Mouse (Mus musculus) liver, adult 2 months (tissue): ENCODE data around the gene Tinagl1. TPM values are rescaled to one million over a fixed set of nuclear protein-coding genes. Genes with fewer than 3 reads are reported as not detected.

Experiments used
- DNase-seq: peaks from one replicate; pipeline ENCODE4 v3.0.0-alpha.2; 2011; ENCODE audit warnings: low read depth, low spot score; ENCODE audit errors: extremely low read depth
- H3K27ac ChIP-seq: fragments of 200-500 bp; replicated peaks from 2 replicates; pipeline ENCODE4 v1.5.1; 2012; ENCODE audit warnings: low read depth, mild to moderate bottlenecking, control low read depth, inconsistent platforms, low read length; ENCODE audit not compliant: insufficient read depth
- H3K27me3 ChIP-seq: fragments of 200-500 bp; 2 replicates; pipeline ENCODE4 v1.6.1; 2012; ENCODE audit warnings: mild to moderate bottlenecking, moderate library complexity, low read length, inconsistent platforms; ENCODE audit not compliant: control insufficient read depth, insufficient read depth
- H3K36me3 ChIP-seq: fragments of 200-500 bp; 2 replicates; pipeline ENCODE4 v1.6.1; 2012; ENCODE audit warnings: low read length, inconsistent platforms; ENCODE audit not compliant: control insufficient read depth, insufficient read depth
- H3K4me1 ChIP-seq: fragments of 200-500 bp; 2 replicates; pipeline ENCODE4 v1.6.1; 2011; ENCODE audit warnings: low read length; ENCODE audit not compliant: control insufficient read depth, insufficient read depth
- H3K4me3 ChIP-seq: fragments of 200-500 bp; 2 replicates; pipeline ENCODE4 v1.5.1; 2011; ENCODE audit warnings: low read depth, mild to moderate bottlenecking, control low read depth, low read length, moderate library complexity; ENCODE audit not compliant: insufficient read depth
- H3K79me2 ChIP-seq: fragments of 200-500 bp; 2 replicates; pipeline ENCODE4 v1.6.1; 2012; ENCODE audit warnings: inconsistent platforms, mild to moderate bottlenecking, low read length, moderate library complexity; ENCODE audit not compliant: control insufficient read depth, insufficient read depth
- H3K9ac ChIP-seq: fragments of 200-500 bp; 2 replicates; pipeline ENCODE4 v1.6.1; 2012; ENCODE audit warnings: low read depth, mild to moderate bottlenecking, control low read depth, inconsistent platforms, low read length
- CTCF ChIP-seq: fragments of 200-500 bp; IDR thresholded peaks from 2 replicates; pipeline ENCODE4 v1.5.1; 2011; ENCODE audit warnings: low read depth, low read length, control low read depth
- POLR2A ChIP-seq: fragments of 200-500 bp; IDR thresholded peaks from 2 replicates; pipeline ENCODE4 v1.6.1; 2011; ENCODE audit warnings: low read length, control low read depth; ENCODE audit not compliant: insufficient read depth; ENCODE audit errors: extremely low read depth
- WGBS: fragments of 180-500 bp; shearing (Covaris S2); methylation state at CpG from one replicate; pipeline ENCODE4 v1.1.7; 2018; 5-methylcytosine and 5-hydroxymethylcytosine counted together
- polyA plus RNA-seq: library from polyadenylated mRNA; depleted of rRNA; stranded (reverse); fragments of >200 nt; gene quantifications from 2 replicates; pipeline ENCODE4 v1.2.3, GENCODE M21; 2012; rRNA removed
- total RNA-seq: library from RNA; depleted of rRNA; stranded (reverse); fragments of >200 nt; gene quantifications from 2 replicates; pipeline ENCODE4 v1.2.3, GENCODE M21; 2014; rRNA removed

The Tinagl1 gene
- total RNA-seq (13.3 and 21.4 TPM in 2 replicates), polyA plus RNA-seq (30.5 and 35.3 TPM in 2 replicates)

- Histone ChIP-seq H3K4me1 (peaks cover 6% of the 10 kb centered on the region), H3K4me3 (peak within 1 kb of the TSS; percentile 79), H3K27me3 (no peaks in the 10 kb centered on the region), H3K9ac (peak within 1 kb of the TSS; percentile 75), H3K79me2 (no peaks in the 10 kb centered on the region), H3K27ac (peak within 1 kb of the TSS; percentile 69), H3K36me3 (no peaks in the 10 kb centered on the region)
- no peak for DNase-seq
- TF ChIP-seq POLR2A (no peak), CTCF (no peak)
- WGBS, result 13% methylated on average over 14 of the region's 14 CpGs
These were observed at the start of gene Tinagl1 for GRCm38 (mm10) chr4:130175072-130175711. Gene Tinagl1 (minus strand): TSS chr4:130175122.

GRCm38 (mm10) chr4:130224071-130224470 is 49.1 kb upstream of the Tinagl1 start:
- no peak overlapping the region for H3K27ac ChIP-seq
- H3K4me1 ChIP-seq, result no peaks in the 10 kb centered on the region
- no peaks in the 10 kb centered on the region for H3K79me2 ChIP-seq
- H3K9ac ChIP-seq, result no peak overlapping the region
- no peaks in the 10 kb centered on the region for H3K27me3 ChIP-seq
- no peak for TF ChIP-seq POLR2A
- no peak for DNase-seq
- H3K4me3 ChIP-seq, result no peak overlapping the region
- H3K36me3 ChIP-seq, result no peaks in the 10 kb centered on the region

- 48% methylated on average over 4 of the region's 4 CpGs for WGBS
- no peaks in the 10 kb centered on the region for H3K4me1 ChIP-seq
- no peaks in the 10 kb centered on the region for H3K79me2 ChIP-seq
- no peak within 1 kb of the TSS for H3K9ac ChIP-seq
- H3K36me3 ChIP-seq, result no peaks in the 10 kb centered on the region
- no peak for DNase-seq
- no peak within 1 kb of the TSS for H3K4me3 ChIP-seq
- H3K27ac ChIP-seq, result no peak within 1 kb of the TSS
- H3K27me3 ChIP-seq, result no peaks in the 10 kb centered on the region
- TF ChIP-seq CTCF, result no peak
- no peak for TF ChIP-seq POLR2A
These were observed 47.3 kb upstream of the Tinagl1 start, which contains the start of gene Gm853 for GRCm38 (mm10) chr4:130222179-130222578. Gene Gm853 (minus strand): TSS chr4:130222401.

- TF ChIP-seq POLR2A, result no peak
- no peak for TF ChIP-seq CTCF
- H3K27ac ChIP-seq, result no peak overlapping the region
- H3K27me3 ChIP-seq, result no peaks in the 10 kb centered on the region; the same call in 1 of the 2 replicates
- H3K9ac ChIP-seq, result no peak overlapping the region
- DNase-seq, result no peak
- H3K79me2 ChIP-seq, result no peaks in the 10 kb centered on the region
- 83% methylated on average over 9 of the region's 9 CpGs for WGBS
- no peaks in the 10 kb centered on the region for H3K4me1 ChIP-seq
- H3K4me3 ChIP-seq, result no peak overlapping the region
- no peaks in the 10 kb centered on the region for H3K36me3 ChIP-seq
These were observed 45.3 kb upstream of the Tinagl1 start for GRCm38 (mm10) chr4:130220176-130220575.

- DNase-seq, result no peak
- no peaks in the 10 kb centered on the region for H3K4me1 ChIP-seq
- TF ChIP-seq CTCF, result no peak
- no peak for TF ChIP-seq POLR2A
- 89% methylated on average over 8 of the region's 8 CpGs for WGBS
- no peaks in the 10 kb centered on the region for H3K36me3 ChIP-seq
- no peak overlapping the region for H3K4me3 ChIP-seq
- H3K9ac ChIP-seq, result no peak overlapping the region
- no peaks in the 10 kb centered on the region; the same call in 1 of the 2 replicates for H3K27me3 ChIP-seq
- H3K79me2 ChIP-seq, result no peaks in the 10 kb centered on the region
- no peak overlapping the region for H3K27ac ChIP-seq
These were observed 40.5 kb upstream of the Tinagl1 start for GRCm38 (mm10) chr4:130215392-130215791.

GRCm38 (mm10) chr4:130213857-130214256 is 38.9 kb upstream of the Tinagl1 start:
- Histone ChIP-seq H3K79me2 (no peaks in the 10 kb centered on the region), H3K27ac (no peak overlapping the region), H3K27me3 (no peaks in the 10 kb centered on the region; the same call in 1 of the 2 replicates), H3K36me3 (no peaks in the 10 kb centered on the region), H3K4me3 (no peak overlapping the region), H3K4me1 (no peaks in the 10 kb centered on the region), H3K9ac (no peak overlapping the region)
- no peak for TF ChIP-seq POLR2A
- no peak for TF ChIP-seq CTCF
- DNase-seq, result no peak
- 71% methylated on average over 10 of the region's 10 CpGs for whole genome bisulfite sequencing
